In the genomic region with DNA sequence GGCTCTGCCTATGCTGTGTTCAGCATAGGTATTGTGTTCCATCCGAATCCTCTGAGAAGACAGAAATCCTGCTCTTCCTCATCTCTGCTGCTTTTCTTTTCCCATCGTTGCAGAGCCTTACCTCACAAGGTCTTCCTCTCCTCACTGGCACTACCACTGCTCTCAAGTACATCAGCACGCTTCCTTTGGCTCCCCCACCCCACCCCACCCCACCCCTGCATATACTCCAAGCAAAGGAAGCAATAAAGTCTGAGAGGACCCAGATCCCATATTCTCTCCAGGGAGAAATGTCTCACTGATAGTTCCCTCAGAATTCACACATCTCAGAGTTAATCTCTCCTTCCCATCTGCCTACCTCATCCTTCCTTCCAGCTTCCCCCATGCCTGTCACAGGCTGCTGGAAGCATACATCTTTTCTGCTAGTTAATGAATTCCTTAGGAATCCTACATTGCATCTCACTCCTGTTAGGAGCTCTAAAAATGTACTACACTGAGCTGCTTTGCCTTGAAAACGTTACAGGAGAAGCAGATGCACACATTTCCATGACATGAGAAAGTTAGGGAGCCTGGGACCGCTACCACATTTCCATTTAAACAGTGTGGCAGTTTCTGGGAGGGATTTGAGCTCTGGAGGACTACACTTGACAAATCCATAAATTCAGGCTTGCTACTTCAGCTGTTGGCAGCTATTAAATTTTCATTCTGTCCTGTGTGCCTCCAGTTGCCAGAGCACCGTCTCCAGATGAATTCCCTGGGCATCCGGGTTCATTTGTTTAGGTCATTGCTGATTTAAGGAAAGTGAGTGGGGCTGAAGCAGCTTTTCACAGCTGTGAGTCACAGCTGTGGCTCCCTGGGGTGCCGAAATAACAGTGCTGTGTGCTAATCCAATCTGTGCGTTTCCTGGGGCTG, we compare ENCODE assay signal across 10 mouse cellular contexts. TPM values are rescaled to one million over a fixed set of nuclear protein-coding genes. Genes with fewer than 3 reads are reported as not detected.
DNase-seq lines count a peak whose midpoint lies in the region; ATAC-seq and TF ChIP-seq lines count a peak whose summit lies in the region.
"Had no signal": no experiment of that assay in that cellular context is flagged by ENCODE, and none has a peak within 500 bp of the region (broad histone marks: within the 10 kb centered on the region; RNA-seq: fewer than 3 reads in every experiment).

No protein-coding gene starts in this region.

- H3K36me3 ChIP-seq in heart, embryonic 10.5 days = no peaks in the 10 kb centered on the region
- H3K36me3 ChIP-seq: lung, embryonic 15.5 days had no signal

- ATAC-seq in megakaryocyte, adult 5-6 weeks (ENCODE audit: poor library complexity, severe bottlenecking) = no peak

- H3K4me3 ChIP-seq in heart, embryonic 10.5 days = no peak overlapping the region
- H3K4me3 ChIP-seq: lung, embryonic 15.5 days had no signal

- no peaks in the 10 kb centered on the region for H3K4me1 ChIP-seq in heart, embryonic 10.5 days
- H3K4me1 ChIP-seq: lung, embryonic 15.5 days had no signal

- DNase-seq in Muller cell, postnatal 12 days (ENCODE audit: inconsistent ontology term) = peak; percentile 31
- peak; percentile 81 for DNase-seq in brain, embryonic 14.5 days (ENCODE audit: low read depth)
- DNase-seq in heart, embryonic 10.5 days (ENCODE audit: low spot score) = peak; percentile 66
- peak; percentile 69 for DNase-seq in mesoderm, embryonic 11.5 days (ENCODE audit: low read depth, low spot score)
- DNase-seq in ovary, postnatal 36 days (ENCODE audit: low spot score) = no peak
- DNase-seq in lung, postnatal 36 days = no peak
- DNase-seq in thymus, postnatal 25 days = no peak

- H3K27ac ChIP-seq in heart, embryonic 10.5 days = no peak overlapping the region
- H3K27ac ChIP-seq: lung, embryonic 15.5 days had no signal

- no peaks in the 10 kb centered on the region for H3K9me3 ChIP-seq in heart, embryonic 10.5 days
- H3K9me3 ChIP-seq: lung, embryonic 15.5 days had no signal

- no peak for TF ChIP-seq POLR2A in brain, embryonic 14.5 days (IDR thresholded peaks at IDR 0.05; ENCODE audit: borderline replicate concordance, extremely low read depth, insufficient read depth, insufficient read length, poor library complexity, severe bottlenecking)

- TF ChIP-seq CTCF in brain, embryonic 14.5 days (IDR thresholded peaks at IDR 0.05; ENCODE audit: borderline replicate concordance, extremely low read depth, insufficient read depth, insufficient read length) = no peak

- WGBS in heart, embryonic 10.5 days = 26% methylated on average over 9 of the region's 9 CpGs

- no peaks in the 10 kb centered on the region for H3K27me3 ChIP-seq in heart, embryonic 10.5 days (ENCODE audit: insufficient read depth, poor library complexity, severe bottlenecking)
- H3K27me3 ChIP-seq: lung, embryonic 15.5 days had no signal

RNA-seq across cellular contexts. Expression of gene Serpine3, which starts 25.8 kb away (rescaled TPM):
- polyA plus RNA-seq in brain, embryonic 14.5 days (2012; rRNA removed) = 0.11 TPM in 1 of 2 replicates, not detected in the other
- polyA plus RNA-seq in heart, embryonic 10.5 days (2016; fragmentation: Nextera tagmentation; extraction: Ambion mirVana) = 0.19 TPM in 1 of 2 replicates, not detected in the other
- total RNA-seq in megakaryocyte, adult 5-6 weeks (2015) = not detected in 2 replicates
- total RNA-seq in megakaryocyte, adult 5-6 weeks (2017) = not detected in 2 replicates
- polyA plus RNA-seq: heart, embryonic 14.5 days; lung, embryonic 15.5 days had no signal

Comparison
In these comparisons a context has a peak if more than half of its experiments do, and no peak if none do; other contexts are left out.
1. DNase-seq: peak in Muller cell, postnatal 12 days (single experiment), brain, embryonic 14.5 days (single experiment), heart, embryonic 10.5 days (single experiment) and mesoderm, embryonic 11.5 days (single experiment); none in ovary, postnatal 36 days (single experiment), lung, postnatal 36 days (single experiment) and thymus, postnatal 25 days (single experiment).